Mouse (Mus musculus) CH12.LX (cell line): ENCODE measurements around the gene S100a16.

ENCODE experiments used
- CHD2 ChIP-seq: IDR thresholded peaks from 2 replicates; pipeline ENCODE4 v1.6.1; 2011; ENCODE audit warnings: low read length, improper control_type of control experiment
- CTCF ChIP-seq, 2 experiments: IDR thresholded peaks in 1 of 2; conservative IDR thresholded peaks in 1 of 2; 2 replicates each; pipeline ENCODE4 v1.5.1; 2011 to 2012; ENCODE audit warnings: low read depth in 2 of 2, low read length in 2 of 2, improper control_type of control experiment in 1 of 2, inconsistent platforms in 1 of 2, mild to moderate bottlenecking in 1 of 2, moderate library complexity in 1 of 2
- MAFK ChIP-seq: IDR thresholded peaks from 2 replicates; pipeline ENCODE4 v1.6.1; 2011; ENCODE audit warnings: low read length, improper control_type of control experiment; ENCODE audit not compliant: insufficient replicate concordance
- POLR2A ChIP-seq: IDR thresholded peaks from 2 replicates; pipeline ENCODE4 v1.6.1; 2011; ENCODE audit warnings: low read depth, mild to moderate bottlenecking, improper control_type of control experiment, low read length
- SIN3A ChIP-seq: IDR thresholded peaks from 2 replicates; pipeline ENCODE4 v1.6.1; 2012; ENCODE audit warnings: low read length, improper control_type of control experiment, inconsistent platforms
- SMC3 ChIP-seq: IDR thresholded peaks from 2 replicates; pipeline ENCODE4 v1.6.1; 2011; ENCODE audit warnings: low read depth, low read length, improper control_type of control experiment
- TCF12 ChIP-seq: IDR thresholded peaks from 2 replicates; pipeline ENCODE4 v1.6.1; 2014; ENCODE audit warnings: low read depth, mild to moderate bottlenecking, inconsistent platforms, low read length, improper control_type of control experiment
- USF1 ChIP-seq: IDR thresholded peaks from 2 replicates; pipeline ENCODE4 v1.6.1; 2014; ENCODE audit warnings: low read depth, mild to moderate bottlenecking, inconsistent platforms, low read length, improper control_type of control experiment
- USF2 ChIP-seq: conservative IDR thresholded peaks from 2 replicates; pipeline ENCODE4 v1.6.1; 2011; ENCODE audit warnings: low read depth, low read length, improper control_type of control experiment
- ZNF384 ChIP-seq: IDR thresholded peaks from 2 replicates; pipeline ENCODE4 v1.6.1; 2012; ENCODE audit warnings: low read depth, low read length, improper control_type of control experiment, inconsistent platforms

- peak; percentile 24 to 89; a peak in 2 of 4 replicates for TF ChIP-seq CTCF (conservative IDR thresholded peaks at IDR 0.05 in 1 of 2, IDR thresholded peaks at IDR 0.05 in 1 of 2; ENCODE audit: low read depth in 2 of 2, low read length in 2 of 2)
- no peak for TF ChIP-seq MAFK
- TF ChIP-seq USF1: no peak
- peak; percentile 76; the same call in 1 of the 2 replicates for TF ChIP-seq TCF12
- no peak for TF ChIP-seq USF2
- peak; percentile 96 for TF ChIP-seq CHD2
- TF ChIP-seq POLR2A: peak; percentile 86
- TF ChIP-seq SMC3: peak; percentile 53
- no peak for TF ChIP-seq ZNF384
- TF ChIP-seq SIN3A: peak; percentile 84
Measured at GRCm38 (mm10) chr3:90490696-90491256, 46.3 kb upstream of the S100a16 start, which contains the start of gene Snapin.
